In genomic region chr8:91114428-91114827, GRCm38 (mm10) we compare ENCODE assay signal across 16 mouse cellular contexts.
"Had no signal": no experiment of that assay in that cellular context is flagged by ENCODE, and none has a peak within 500 bp of the region (broad histone marks: within the 10 kb centered on the region; RNA-seq: fewer than 3 reads in every experiment).

No protein-coding gene starts in this region.

- DNase-seq: layer of hippocampus, postnatal 36 days; liver; lung, adult 2 months; lung, postnatal 10 days; retina, postnatal 1 day; right cerebral cortex, postnatal 4 days; spleen, adult 18-20 months; thymus, adult 2 months; thymus, postnatal 25 days had no signal

- H3K4me3 ChIP-seq: limb, embryonic 12.5 days; megakaryocyte, embryonic 14.5 days; midbrain, embryonic 12.5 days; neural tube, embryonic 13.5 days had no signal

- H3K27me3 ChIP-seq: limb, embryonic 12.5 days; megakaryocyte, embryonic 14.5 days; midbrain, embryonic 12.5 days; neural tube, embryonic 13.5 days had no signal

- ATAC-seq: midbrain, embryonic 16.5 days had no signal

- H3K4me1 ChIP-seq: limb, embryonic 12.5 days; megakaryocyte, embryonic 14.5 days; midbrain, embryonic 12.5 days; neural tube, embryonic 13.5 days had no signal

- H3K9me3 ChIP-seq: limb, embryonic 12.5 days; megakaryocyte, embryonic 14.5 days; midbrain, embryonic 12.5 days; neural tube, embryonic 13.5 days had no signal

- H3K9ac ChIP-seq: limb, embryonic 12.5 days; liver, embryonic 14.5 days; midbrain, embryonic 12.5 days; neural tube, embryonic 13.5 days had no signal

- H3K27ac ChIP-seq: limb, embryonic 12.5 days; liver, embryonic 14.5 days; macrophage; midbrain, embryonic 12.5 days; neural tube, embryonic 13.5 days had no signal

- H3K4me2 ChIP-seq: limb, embryonic 12.5 days; midbrain, embryonic 12.5 days; neural tube, embryonic 13.5 days had no signal
